Mouse (Mus musculus) liver, adult (tissue): ENCODE results near the gene Idh3b.

Experiments used
- GATA4 ChIP-seq: IDR thresholded peaks from 2 replicates; pipeline ENCODE4 v1.6.1; 2014; ENCODE audit warnings: mild to moderate bottlenecking, low read length; ENCODE audit not compliant: insufficient replicate concordance

Idh3b gene

DNA sequence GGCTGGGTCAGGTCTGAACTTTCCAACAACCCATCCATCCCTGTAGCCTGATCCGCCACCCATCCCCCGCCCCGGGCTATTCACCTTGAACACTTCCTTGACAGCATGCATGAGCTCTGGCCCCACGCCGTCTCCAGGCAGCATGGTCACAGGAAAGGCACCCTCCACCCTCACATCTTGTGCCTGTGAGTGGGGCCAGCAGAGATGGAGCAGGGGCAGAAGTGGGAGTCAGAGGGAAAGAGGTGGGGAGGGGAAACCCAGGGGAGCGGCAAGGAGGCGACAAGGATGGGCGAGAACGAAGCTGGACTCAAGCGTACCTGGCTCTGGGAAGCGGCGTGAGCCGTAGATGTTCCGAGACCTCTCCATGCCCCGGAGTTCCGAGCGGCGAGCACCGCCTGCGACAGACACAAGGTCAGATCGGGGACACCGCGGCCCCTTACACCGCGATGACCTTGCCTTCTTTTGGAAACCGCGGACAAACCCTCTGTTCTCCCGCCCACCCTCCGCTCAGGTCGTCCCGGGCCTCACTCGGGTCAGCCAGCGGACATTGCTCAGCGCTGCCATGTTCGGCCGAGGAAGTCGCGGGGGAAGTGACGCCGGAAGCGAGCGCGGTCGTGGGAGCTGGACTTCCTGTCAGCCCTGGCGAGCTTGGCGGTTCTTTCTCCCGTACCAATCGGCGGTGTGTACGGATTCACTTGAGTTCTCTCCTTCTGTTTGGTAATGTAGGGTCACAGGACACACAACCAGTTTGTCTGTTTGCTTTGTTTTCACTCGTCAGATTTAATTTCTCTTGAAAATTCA is at the start of gene Idh3b:
Gene Idh3b, minus strand, starts transcription at position 694 of the 801 bp plus-strand sequence.
- no peak for TF ChIP-seq GATA4

DNA sequence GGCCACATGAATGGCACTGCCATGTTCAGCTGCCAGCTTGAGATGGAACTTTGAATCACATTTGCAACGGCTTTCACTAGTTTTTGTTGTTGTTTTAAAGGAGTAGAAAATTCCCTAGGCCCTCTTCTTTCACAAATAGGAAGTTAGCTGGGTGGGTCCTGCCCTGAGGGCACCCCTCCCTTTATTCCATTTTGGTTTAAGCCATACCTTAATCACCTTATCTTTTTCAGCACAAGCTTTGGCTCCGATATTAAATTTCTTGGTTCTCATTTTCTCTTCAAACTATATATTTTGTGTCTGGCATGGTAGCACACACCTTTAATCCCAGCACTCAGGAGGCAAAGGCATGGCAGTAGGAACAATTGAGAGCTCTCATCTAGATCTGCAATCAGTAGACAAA is 45.2 kb upstream of the Idh3b start:
- no peak for TF ChIP-seq GATA4

DNA sequence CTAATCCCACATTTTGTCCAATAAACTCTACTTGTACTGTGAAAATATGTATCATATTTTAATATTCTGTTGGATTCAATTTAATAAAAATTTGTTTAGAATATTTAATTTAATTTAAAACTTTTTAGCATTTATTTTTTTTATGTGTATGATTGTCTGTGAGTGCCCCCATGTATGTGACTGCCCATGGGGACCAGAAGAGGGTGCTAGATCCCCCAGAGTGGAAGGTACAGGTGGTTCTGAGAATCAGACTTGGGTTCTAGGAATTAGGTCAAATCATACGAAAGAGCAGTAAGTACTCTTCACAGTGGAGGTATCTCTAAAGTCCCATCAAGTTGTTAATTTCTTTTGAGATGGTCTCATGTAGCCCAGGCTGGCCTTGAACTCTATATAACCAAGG is 42.7 kb upstream of the Idh3b start:
- no peak for TF ChIP-seq GATA4

DNA sequence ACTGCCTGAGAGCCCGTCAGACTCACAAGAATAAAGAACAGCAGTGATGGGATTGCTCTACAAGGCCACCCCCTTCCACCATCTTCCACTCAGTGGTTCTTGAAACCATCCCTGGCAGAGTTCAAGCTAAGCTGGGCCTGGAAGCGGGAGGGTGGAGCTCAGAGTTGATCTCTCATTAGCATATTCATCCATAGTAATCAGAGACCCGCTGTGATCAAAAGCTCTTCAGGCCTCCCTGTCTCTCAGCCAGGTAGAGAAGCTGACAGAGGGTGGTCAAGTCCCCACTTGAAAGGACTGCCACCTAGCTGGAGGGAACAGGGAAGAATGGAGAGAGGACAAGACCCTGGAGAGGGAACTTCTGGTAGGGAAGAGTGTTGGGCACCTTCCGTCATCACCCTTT is 18.7 kb upstream of the Idh3b start:
- TF ChIP-seq GATA4 = no peak

DNA sequence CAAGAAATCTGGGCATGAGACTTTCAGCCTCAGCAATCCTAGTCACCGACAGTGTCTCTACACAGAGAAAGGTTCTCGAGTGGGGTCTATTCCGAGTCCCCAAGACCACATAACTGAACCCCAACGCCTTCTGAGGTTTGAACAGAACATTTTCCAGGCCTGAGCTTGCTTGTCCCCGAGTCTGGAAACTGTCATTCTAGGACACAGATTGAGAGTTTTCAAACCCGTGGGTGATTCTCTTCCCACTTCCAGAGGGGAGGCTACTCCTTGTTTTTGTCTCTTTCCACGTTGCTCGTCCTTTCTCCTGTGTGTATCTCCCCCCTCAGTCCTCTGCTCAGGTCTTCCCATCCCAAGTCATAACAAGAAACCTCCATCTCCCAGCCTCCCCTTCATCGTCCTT is 13.2 kb upstream of the Idh3b start:
- no peak for TF ChIP-seq GATA4

DNA sequence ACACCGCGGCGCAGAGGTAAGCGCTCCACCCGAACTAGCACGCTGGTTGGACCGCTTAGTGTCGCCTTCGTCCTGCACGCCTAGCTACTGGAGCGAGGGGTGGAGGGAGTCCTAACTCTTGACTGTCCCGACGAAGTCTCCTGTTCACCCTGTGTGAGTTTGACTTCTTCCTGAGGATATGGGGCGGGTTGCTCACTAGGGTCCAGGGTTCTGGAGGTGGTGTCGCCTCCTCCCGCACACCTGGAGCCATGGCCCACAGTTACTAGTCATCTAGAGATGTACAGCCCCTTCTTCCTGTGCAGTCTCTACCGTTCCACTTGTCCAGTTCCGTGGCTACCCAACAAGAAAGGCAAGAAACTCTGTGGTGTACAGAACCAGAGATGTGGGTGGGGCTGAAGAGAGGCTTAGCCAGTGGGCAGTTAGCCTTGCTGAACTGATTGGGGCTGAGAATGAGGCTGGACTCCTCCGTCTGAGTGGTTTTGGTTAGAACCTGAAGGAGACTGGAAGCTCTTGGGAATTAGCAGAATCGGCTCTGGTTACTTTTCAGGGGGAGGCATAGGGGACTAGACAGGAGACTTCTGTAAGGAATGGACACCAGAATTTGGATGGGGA is 11.9 kb upstream of the Idh3b start:
- no peak for TF ChIP-seq GATA4

DNA sequence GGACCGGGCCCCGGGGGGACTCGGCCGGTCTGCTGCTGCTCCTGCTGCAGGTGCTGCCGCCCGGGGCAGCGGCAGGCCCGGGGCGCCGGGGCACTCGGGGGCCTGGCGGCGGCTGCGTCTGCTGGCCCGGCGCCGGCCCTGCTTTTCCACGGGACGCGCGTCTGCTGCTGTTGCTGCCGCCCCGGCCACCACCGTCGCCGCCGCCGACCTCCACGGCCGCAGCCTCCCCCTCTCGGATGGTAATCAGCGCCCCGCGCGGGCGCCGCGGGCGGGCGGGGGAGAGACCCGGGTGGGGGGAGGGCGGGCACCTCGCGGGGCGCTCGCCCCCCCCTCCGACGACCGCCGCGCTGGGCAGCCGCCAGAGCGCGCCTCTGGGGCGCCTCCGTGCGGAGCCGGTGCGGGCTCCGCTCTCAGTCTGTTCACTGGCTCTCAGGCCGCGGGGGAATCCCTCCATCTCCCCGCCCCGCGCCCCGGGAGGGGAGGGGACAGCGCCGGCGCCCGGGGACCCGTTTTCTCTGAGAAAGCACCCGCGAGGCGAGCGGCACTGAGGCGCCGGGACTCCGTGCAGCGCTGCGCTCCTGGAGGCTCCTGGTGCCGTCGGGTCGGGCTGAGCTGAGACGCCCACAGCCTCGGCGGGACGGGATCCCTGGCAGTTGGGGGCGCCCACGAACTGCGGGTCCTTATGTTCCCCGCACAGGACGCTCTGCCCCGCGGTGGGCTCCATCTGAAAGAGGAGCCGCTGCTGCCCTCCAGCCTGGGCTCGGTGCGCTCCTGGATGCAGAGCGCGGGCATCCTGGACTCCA is 11.2 kb upstream of the Idh3b start:
- no peak for TF ChIP-seq GATA4

DNA sequence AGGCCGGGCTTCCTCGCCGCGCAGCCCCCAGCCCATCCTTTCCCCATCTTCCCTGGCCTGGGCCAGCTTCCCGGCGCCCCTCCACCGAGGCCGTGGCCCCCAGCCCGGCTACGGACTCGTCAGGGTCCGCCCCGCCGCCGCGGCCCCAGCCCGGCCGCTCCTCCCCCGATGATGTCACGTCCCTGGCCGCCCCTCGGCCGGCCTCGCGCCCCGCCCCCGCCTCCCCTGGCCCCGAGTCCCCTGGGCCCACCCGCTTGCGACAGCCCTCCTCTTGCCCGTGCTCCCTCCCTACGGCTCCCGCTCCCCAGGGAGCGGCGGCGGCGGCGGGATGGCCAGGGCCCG is 10.6 kb upstream of the Idh3b start, which contains the start of gene Ebf4:
Gene Ebf4, plus strand, starts transcription at position 234 of the 342 bp plus-strand sequence.
- TF ChIP-seq GATA4 = no peak

DNA sequence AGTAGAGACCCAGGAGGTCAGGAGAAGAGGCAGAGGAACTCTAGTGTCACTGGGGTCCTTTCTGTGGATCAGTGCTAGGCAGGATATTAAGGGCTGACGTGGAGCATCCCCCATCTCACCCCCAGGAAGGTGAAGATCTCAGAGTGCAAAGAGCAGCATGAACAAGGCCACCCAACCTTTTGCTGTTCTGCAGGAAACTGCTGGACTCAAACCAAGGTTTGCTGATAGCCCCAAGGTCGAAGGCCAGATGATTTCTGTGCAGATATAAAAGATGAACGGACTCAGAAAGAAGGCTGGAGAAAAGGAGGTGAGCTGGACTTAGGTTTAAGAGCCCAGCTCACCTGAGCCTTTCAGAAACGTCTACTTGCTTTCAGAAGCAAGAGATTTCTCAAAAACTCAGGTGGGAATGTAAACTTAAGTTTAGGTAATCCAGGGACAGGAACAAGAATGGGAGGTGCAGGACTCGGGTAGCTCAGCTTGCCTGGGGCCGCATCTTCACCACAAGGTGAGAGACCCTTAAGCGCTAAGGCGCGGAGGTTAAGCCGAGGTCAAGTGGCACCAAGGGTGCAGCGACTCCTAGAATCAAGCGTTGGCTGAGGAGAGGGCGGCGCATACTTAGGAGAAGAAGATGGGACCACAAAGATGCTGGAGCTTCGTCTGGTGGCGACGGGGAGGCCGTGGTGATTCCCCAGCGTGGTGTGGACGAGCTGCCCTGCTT is 10.0 kb upstream of the Idh3b start:
- TF ChIP-seq GATA4 = no peak

DNA sequence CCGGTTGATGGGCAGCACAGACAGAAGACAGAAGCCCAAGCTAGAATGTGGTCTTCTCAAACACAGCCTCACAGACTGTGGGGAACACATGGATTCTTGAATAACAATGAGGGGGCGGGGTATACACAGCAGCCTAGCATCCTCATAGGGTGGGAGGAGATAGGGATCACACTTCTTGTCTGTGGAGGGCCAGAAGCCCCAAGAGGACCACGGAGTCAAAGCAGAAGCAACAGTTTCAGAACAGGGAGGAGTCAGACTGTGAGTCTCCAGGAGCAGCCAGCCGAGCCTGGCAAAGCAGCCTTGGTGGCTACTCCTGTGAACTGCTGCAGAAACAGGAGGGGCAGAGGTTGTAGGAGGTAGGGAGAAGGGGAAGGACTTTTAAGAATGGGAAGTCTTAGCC is 9.1 kb upstream of the Idh3b start:
- TF ChIP-seq GATA4 = no peak

DNA sequence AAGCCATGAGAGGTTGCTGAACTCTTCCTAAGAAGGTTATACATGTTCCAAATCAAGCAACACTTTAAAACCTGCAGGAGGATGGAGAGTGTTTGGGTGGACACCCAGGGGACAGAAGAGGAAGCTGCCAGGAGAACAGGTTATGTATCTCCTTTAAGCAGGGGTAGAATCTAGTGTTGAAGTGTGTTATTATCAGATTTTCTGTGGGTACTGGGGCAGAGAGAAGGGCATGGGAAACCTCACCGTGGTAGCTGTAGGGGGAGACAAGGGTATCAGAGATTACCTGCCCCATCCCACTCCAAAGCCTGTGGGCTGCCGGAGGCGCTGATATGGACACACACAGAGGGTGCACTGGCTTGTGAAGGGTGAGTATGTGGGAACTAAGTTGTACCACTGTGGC is 8.7 kb upstream of the Idh3b start:
- TF ChIP-seq GATA4 = no peak

DNA sequence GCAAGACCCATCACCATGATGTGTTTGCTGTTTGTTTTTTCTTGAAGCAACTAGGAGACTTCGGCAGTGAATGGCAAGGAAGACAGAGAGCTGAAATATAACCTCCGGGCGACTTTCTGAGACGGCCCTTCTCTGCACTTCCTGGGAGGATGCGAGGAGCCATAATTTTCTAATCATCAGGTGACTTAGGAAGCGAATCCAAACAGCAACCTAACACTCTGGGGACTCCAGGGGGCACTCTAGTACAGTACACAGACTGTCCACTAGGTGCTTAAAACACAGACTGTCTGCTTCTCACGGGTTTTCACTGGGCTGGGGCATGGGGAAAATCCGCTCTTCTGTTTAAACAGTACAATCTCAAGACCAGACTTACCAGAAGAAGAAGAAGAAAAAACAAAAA is 7.1 kb upstream of the Idh3b start:
- TF ChIP-seq GATA4 = no peak

DNA sequence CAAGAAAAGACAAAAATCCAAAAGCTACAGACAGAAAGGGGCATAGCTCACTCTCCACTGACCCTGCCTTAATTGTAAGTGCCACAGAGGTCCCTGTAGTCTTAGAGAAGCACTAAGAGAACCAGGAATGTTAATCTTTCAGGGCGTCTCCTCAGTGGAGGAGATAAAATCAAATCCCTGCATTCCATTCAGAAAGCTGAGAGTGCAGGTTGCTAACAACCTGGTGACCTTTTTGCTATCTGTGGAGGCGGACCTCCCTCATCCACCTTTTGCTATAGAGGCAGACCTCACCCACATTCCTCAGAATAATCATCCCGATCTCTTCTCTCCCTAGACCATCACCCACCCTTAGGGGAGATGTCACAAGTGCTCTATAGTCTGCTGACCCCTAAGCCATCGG is 4.7 kb upstream of the Idh3b start:
- TF ChIP-seq GATA4 = no peak

DNA sequence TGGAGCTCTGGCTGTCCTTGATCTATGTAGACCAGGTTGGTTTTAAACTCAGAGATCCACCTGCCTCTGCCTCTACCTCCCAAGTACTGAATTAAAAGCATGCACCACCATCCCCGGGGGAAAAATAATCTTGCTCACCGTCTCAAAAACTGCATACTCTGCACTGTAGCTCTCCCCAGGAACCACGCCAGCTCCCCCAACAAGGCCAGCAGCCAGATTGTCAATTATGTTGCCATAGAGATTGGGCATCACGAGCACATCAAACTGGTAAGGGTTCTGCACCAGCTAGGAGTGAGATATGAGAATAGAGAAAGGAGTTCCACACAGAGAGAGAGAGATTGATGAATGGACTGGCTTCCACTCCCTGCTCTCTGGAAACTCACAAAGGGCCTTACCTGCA is 3.5 kb downstream of the Idh3b start:
- TF ChIP-seq GATA4 = no peak

DNA sequence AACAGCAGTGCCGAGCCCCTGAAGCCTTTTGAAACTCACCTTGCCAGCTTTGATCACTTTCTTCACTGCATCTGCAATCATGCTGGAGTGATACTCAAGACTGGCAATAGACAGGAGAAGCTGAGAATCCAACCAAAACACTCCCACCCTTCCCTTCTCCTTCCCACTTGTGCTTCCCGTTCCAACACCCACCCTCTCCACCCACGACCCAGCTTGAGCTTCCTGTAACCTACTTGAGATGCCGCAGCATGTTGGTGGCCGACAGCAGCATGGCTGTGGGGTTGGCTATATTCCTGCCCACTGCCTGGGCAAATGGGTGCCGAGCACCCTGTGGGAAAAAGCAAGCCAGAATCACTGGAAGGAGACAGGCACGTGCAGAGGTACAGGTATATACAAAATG is 4.1 kb downstream of the Idh3b start:
- TF ChIP-seq GATA4 = no peak
